Mouse (Mus musculus): ENCODE data around the gene Prdm1. TPM values are rescaled to one million over a fixed set of nuclear protein-coding genes. Genes with fewer than 3 reads are reported as not detected.

The Prdm1 gene
- polyA plus RNA-seq, 1 experiment from 2014 or later = 0.96 TPM

DNA sequence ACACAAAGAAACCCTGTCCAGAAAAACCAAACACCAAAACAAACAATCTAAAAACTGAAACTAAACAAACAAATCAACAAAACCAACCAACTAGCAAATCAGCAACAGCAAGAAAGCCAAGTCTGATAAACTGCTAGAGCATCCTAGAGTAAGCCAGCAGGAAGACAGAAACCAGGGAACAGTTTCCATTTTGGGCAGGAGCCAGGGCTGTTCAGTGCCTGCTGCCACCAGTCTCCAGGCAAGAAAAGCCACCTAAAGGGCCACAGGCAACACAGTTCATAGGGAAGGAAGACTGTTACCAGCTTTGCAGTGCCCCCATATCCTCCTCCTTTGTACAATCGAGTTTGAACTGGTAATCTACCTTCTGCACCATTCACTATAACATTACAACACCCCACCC lies 106.4 kb downstream of the Prdm1 start:
- H3K4me2 ChIP-seq (ENCODE audit: low read length) = no peak overlapping the region
- no peak overlapping the region for H3K9ac ChIP-seq (replicated peaks; ENCODE audit: low read depth, low read length)
- no peaks in the 10 kb centered on the region for H3K4me1 ChIP-seq (replicated peaks; ENCODE audit: control insufficient read depth, insufficient read depth, low read length)
- WGBS = 36% methylated on average over 1 of the region's 1 CpGs
- no peak overlapping the region for H3K27ac ChIP-seq (ENCODE audit: low read length)
- H3K9me3 ChIP-seq (ENCODE audit: control insufficient read depth, low read length) = no peaks in the 10 kb centered on the region
- no peak overlapping the region for H3K4me3 ChIP-seq (replicated peaks; ENCODE audit: low read length)
- H3K36me3 ChIP-seq (ENCODE audit: control insufficient read depth, insufficient read depth) = no peaks in the 10 kb centered on the region
- no peaks in the 10 kb centered on the region for H3K27me3 ChIP-seq (replicated peaks; ENCODE audit: control insufficient read depth, insufficient read depth, low read length)
- no peak; the same call in 1 of the 2 replicates for ATAC-seq

DNA sequence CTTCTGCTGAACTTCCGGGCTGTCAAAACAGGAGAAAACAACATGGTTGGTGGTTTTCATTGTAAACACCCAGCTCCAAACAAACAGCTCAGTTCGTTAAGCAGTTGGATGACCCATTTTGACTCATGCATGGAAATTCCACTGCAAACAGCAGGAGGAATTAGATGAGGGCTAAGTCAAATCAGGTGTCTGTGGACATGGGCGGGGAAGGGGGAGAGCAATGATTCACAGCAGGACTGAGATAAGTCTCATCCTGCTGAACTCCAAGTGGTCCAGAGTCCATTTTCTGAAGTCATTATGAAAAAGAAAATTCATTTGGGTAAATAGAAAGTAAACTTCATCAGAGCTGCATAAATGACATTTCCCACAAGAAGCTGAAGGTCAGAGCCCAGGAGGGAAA lies 108.1 kb downstream of the Prdm1 start:
- H3K4me1 ChIP-seq (replicated peaks; ENCODE audit: control insufficient read depth, insufficient read depth, low read length) = no peaks in the 10 kb centered on the region
- no peak overlapping the region for H3K4me3 ChIP-seq (replicated peaks; ENCODE audit: low read length)
- WGBS = 75% methylated on average over 3 of the region's 3 CpGs
- H3K9ac ChIP-seq (replicated peaks; ENCODE audit: low read depth, low read length) = no peak overlapping the region
- no peaks in the 10 kb centered on the region for H3K9me3 ChIP-seq (ENCODE audit: control insufficient read depth, low read length)
- H3K36me3 ChIP-seq (ENCODE audit: control insufficient read depth, insufficient read depth) = no peaks in the 10 kb centered on the region
- ATAC-seq = no peak
- H3K27me3 ChIP-seq (replicated peaks; ENCODE audit: control insufficient read depth, insufficient read depth, low read length) = no peaks in the 10 kb centered on the region
- H3K27ac ChIP-seq (ENCODE audit: low read length) = no peak overlapping the region
- no peak overlapping the region for H3K4me2 ChIP-seq (ENCODE audit: low read length)

DNA sequence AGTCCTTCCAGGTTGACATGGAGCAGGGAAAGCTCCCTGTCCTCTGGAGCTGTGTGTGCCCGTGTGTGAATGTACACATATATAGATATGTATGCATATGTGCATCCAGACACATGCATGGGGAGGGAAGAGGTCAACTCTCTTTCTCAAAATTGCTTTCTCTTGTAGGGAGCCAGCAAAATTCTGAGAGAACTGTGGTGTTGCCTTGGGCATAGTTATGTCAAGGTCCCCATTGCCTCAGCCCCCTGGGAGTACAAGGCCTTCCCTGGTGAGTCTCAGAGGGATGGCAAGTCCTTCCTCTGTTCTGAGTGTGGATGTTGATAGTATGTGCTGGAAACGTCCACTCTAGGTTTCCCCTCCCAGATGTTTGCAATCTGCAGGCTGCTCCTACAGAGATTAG lies 109.4 kb downstream of the Prdm1 start:
- 67% methylated on average over 2 of the region's 2 CpGs for WGBS
- no peak overlapping the region for H3K27ac ChIP-seq (ENCODE audit: low read length)
- H3K4me1 ChIP-seq (replicated peaks; ENCODE audit: control insufficient read depth, insufficient read depth, low read length) = no peaks in the 10 kb centered on the region
- H3K9me3 ChIP-seq (ENCODE audit: control insufficient read depth, low read length) = no peaks in the 10 kb centered on the region
- no peak overlapping the region for H3K4me2 ChIP-seq (ENCODE audit: low read length)
- ATAC-seq = no peak
- H3K4me3 ChIP-seq (replicated peaks; ENCODE audit: low read length) = no peak overlapping the region
- no peaks in the 10 kb centered on the region for H3K36me3 ChIP-seq (ENCODE audit: control insufficient read depth, insufficient read depth)
- H3K9ac ChIP-seq (replicated peaks; ENCODE audit: low read depth, low read length) = no peak overlapping the region
- no peaks in the 10 kb centered on the region for H3K27me3 ChIP-seq (replicated peaks; ENCODE audit: control insufficient read depth, insufficient read depth, low read length)

DNA sequence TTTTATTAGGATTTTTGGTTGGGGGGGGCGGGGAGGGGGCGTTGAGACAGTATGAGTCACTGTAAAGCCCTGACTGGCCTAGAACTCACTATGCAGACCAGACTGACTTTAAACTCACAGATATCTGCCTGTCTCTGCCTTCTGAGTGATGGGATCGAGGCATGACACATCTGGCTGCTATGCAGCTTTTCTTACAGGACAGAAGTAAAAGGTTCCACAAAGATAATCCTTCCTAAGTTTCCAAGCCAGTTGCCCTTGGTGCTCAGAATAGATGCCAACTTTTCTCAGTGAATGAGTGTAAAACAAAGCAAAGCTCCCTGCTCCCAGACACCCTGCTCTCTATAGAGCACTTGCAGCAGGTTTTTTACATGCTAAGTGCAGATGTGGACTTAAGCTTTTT lies 112.7 kb downstream of the Prdm1 start:
- Histone ChIP-seq H3K4me2 (ENCODE audit: low read length) (no peak overlapping the region), H3K27me3 (replicated peaks; ENCODE audit: control insufficient read depth, insufficient read depth, low read length) (no peaks in the 10 kb centered on the region), H3K4me1 (replicated peaks; ENCODE audit: control insufficient read depth, insufficient read depth, low read length) (no peaks in the 10 kb centered on the region), H3K9ac (replicated peaks; ENCODE audit: low read depth, low read length) (no peak overlapping the region), H3K9me3 (ENCODE audit: control insufficient read depth, low read length) (no peaks in the 10 kb centered on the region), H3K4me3 (replicated peaks; ENCODE audit: low read length) (no peak overlapping the region), H3K36me3 (ENCODE audit: control insufficient read depth, insufficient read depth) (no peaks in the 10 kb centered on the region), H3K27ac (ENCODE audit: low read length) (no peak overlapping the region)
- no peak for ATAC-seq
- WGBS = 83% methylated on average over 3 of the region's 3 CpGs

DNA sequence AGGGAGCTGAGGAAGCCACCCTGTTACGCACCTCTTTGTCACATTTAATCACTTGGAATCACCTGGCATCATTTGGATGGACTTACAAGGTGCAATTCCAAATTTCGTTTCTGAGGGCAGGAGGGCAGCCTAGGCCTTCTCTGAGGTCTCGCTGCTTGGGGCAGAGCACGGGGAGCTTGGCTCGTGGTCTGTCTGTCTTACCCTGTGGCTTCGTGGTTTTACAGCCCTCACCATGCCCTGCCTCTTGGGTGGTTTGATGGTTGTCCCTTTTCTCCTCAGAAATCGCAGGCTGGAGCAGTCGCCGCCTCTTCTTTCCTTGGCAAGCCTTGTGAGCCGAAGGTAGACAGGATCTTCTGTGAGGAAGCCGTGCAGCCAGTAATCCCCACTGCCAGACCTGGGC lies 118.3 kb downstream of the Prdm1 start:
- Histone ChIP-seq H3K4me1 (replicated peaks; ENCODE audit: control insufficient read depth, insufficient read depth, low read length) (no peaks in the 10 kb centered on the region), H3K9ac (replicated peaks; ENCODE audit: low read depth, low read length) (no peak overlapping the region), H3K4me2 (ENCODE audit: low read length) (no peak overlapping the region), H3K4me3 (replicated peaks; ENCODE audit: low read length) (no peak overlapping the region), H3K9me3 (ENCODE audit: control insufficient read depth, low read length) (peaks cover 3% of the 10 kb centered on the region; the same call in 1 of the 2 replicates), H3K36me3 (ENCODE audit: control insufficient read depth, insufficient read depth) (no peaks in the 10 kb centered on the region), H3K27me3 (replicated peaks; ENCODE audit: control insufficient read depth, insufficient read depth, low read length) (no peaks in the 10 kb centered on the region), H3K27ac (ENCODE audit: low read length) (no peak overlapping the region)
- 81% methylated on average over 11 of the region's 11 CpGs for WGBS
- ATAC-seq = no peak

DNA sequence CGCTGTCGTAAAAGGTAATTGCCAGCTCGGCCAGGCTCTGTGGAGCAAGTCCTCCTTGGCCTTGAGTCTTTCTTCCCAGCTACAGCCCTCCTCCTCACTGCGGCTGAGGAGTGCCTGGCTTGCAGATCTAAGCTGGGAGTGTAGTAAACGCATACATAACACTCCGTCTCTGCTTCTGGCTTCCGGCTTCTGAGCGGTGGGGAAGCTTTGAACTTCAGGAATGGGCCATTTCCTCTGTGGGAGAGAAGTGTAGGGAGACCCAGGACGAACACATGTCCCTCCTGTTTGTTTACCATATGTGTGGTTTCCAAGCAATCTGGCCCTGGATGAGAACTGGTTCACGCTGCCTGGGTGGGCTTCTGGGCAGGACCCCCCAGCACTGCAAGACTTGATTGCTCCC lies 119.2 kb downstream of the Prdm1 start:
- no peak for ATAC-seq
- H3K9me3 ChIP-seq (ENCODE audit: control insufficient read depth, low read length) = peaks cover 3% of the 10 kb centered on the region; the same call in 1 of the 2 replicates
- WGBS = 83% methylated on average over 10 of the region's 10 CpGs

DNA sequence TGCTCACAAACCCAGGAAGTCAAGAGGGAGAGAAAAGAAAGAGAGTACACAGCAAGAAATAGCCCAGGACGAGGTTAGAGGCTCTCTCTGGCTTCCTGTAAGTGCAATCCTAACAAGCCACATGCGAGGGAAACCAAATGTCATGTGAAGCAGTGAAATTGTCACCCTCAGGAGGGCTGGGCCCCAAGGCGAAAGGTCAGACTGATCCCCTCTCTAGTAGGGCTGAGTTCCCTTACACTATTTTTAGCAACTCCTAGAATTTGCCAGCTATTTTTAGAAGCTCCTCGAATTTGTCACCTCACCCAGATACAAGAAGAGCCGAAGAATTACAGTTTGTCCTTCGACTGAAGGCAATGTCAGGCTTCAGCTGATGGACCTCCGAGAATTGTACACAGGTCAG lies 124.9 kb downstream of the Prdm1 start:
- Histone ChIP-seq H3K9me3 (ENCODE audit: control insufficient read depth, low read length) (peaks cover 3% of the 10 kb centered on the region; the same call in 1 of the 2 replicates), H3K4me2 (ENCODE audit: low read length) (no peak overlapping the region), H3K9ac (replicated peaks; ENCODE audit: low read depth, low read length) (no peak overlapping the region), H3K4me1 (replicated peaks; ENCODE audit: control insufficient read depth, insufficient read depth, low read length) (peaks cover 4% of the 10 kb centered on the region; the same call in 1 of the 2 replicates), H3K27me3 (replicated peaks; ENCODE audit: control insufficient read depth, insufficient read depth, low read length) (no peaks in the 10 kb centered on the region), H3K27ac (ENCODE audit: low read length) (no peak overlapping the region), H3K4me3 (replicated peaks; ENCODE audit: low read length) (no peak overlapping the region), H3K36me3 (ENCODE audit: control insufficient read depth, insufficient read depth) (no peaks in the 10 kb centered on the region)
- no peak for ATAC-seq
- 85% methylated on average over 7 of the region's 7 CpGs for WGBS

More for the DNA sequence above, 119.2 kb downstream of the Prdm1 start:
- Histone ChIP-seq H3K27me3 (replicated peaks; ENCODE audit: control insufficient read depth, insufficient read depth, low read length) (no peaks in the 10 kb centered on the region), H3K27ac (ENCODE audit: low read length) (no peak overlapping the region), H3K9ac (replicated peaks; ENCODE audit: low read depth, low read length) (no peak overlapping the region), H3K4me1 (replicated peaks; ENCODE audit: control insufficient read depth, insufficient read depth, low read length) (no peaks in the 10 kb centered on the region), H3K4me3 (replicated peaks; ENCODE audit: low read length) (no peak overlapping the region), H3K36me3 (ENCODE audit: control insufficient read depth, insufficient read depth) (no peaks in the 10 kb centered on the region), H3K4me2 (ENCODE audit: low read length) (no peak overlapping the region)

DNA sequence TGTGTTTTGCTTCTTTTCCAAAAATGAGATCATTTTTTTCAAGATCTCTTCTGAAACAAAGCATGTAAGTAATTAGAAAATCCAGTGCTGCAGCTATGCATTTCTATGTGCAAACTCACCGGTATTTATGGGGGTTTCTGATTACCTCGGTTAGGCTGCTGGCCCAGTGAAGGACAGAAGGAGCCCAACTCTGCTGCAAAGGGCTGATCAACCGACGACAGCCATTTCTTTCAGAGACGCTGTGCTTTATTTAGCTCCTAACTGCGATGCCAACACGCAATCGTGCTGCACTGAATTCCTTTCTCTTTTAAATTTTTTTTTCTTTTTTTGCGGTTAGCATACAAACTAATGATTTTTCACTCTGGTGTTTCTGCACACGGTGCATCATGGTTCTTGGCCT lies 126.7 kb downstream of the Prdm1 start:
- WGBS = 45% methylated on average over 10 of the region's 10 CpGs
- H3K36me3 ChIP-seq (ENCODE audit: control insufficient read depth, insufficient read depth) = no peaks in the 10 kb centered on the region
- H3K9me3 ChIP-seq (ENCODE audit: control insufficient read depth, low read length) = no peaks in the 10 kb centered on the region

DNA sequence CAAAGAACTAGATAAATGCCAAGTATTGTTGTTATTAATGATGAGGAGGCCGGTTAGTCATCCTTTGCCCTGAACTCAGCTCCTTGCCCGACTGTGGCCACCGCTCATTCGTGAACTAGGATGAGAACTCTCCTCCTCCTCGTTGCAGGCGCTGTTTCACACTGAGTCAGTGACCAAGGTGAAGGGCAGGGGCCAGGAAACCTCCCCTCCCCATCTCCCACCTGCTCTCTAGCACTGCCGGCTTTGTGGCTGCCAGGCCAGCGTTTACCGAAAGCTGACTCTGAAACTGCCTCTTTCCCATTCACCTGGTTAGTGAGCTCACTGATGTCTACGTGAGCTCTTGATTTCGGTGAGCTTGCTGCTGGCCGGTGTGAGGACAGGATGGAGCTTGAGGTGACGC lies 127.7 kb downstream of the Prdm1 start:
- Histone ChIP-seq H3K27me3 (replicated peaks; ENCODE audit: control insufficient read depth, insufficient read depth, low read length) (no peaks in the 10 kb centered on the region), H3K4me1 (replicated peaks; ENCODE audit: control insufficient read depth, insufficient read depth, low read length) (peaks cover 4% of the 10 kb centered on the region; the same call in 1 of the 2 replicates), H3K4me2 (ENCODE audit: low read length) (no peak overlapping the region), H3K4me3 (replicated peaks; ENCODE audit: low read length) (no peak overlapping the region), H3K9ac (replicated peaks; ENCODE audit: low read depth, low read length) (no peak overlapping the region), H3K9me3 (ENCODE audit: control insufficient read depth, low read length) (no peaks in the 10 kb centered on the region), H3K36me3 (ENCODE audit: control insufficient read depth, insufficient read depth) (no peaks in the 10 kb centered on the region), H3K27ac (ENCODE audit: low read length) (no peak overlapping the region)
- ATAC-seq = no peak
- WGBS = 54% methylated on average over 13 of the region's 13 CpGs

More for the DNA sequence above, 126.7 kb downstream of the Prdm1 start:
- peaks cover 4% of the 10 kb centered on the region; the same call in 1 of the 2 replicates for H3K4me1 ChIP-seq (replicated peaks; ENCODE audit: control insufficient read depth, insufficient read depth, low read length)
- no peak overlapping the region for H3K27ac ChIP-seq (ENCODE audit: low read length)
- no peak overlapping the region for H3K4me2 ChIP-seq (ENCODE audit: low read length)
- H3K9ac ChIP-seq (replicated peaks; ENCODE audit: low read depth, low read length) = no peak overlapping the region
- no peak overlapping the region for H3K4me3 ChIP-seq (replicated peaks; ENCODE audit: low read length)
- no peak for ATAC-seq
- H3K27me3 ChIP-seq (replicated peaks; ENCODE audit: control insufficient read depth, insufficient read depth, low read length) = no peaks in the 10 kb centered on the region

DNA sequence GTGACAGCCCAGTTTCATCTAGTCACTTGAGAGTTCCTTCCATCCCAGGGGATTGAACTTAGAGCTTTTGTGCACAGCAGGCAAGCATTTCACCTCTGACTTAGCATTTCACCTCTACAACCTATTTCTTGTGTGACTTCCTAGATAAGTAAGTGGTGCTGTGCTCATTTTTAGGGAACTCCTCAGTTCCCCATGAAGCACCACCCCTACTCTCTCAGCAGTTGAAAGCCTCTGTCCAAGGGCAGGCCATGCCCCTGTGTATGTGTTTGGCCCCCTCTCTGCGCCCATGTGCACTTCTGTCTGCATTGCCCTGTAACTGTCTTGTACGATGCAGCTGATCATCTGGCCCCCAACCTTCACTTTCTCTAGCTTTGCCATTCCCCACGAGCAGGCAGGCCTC lies 128.2 kb downstream of the Prdm1 start:
- no peak for ATAC-seq
- Histone ChIP-seq H3K27ac (ENCODE audit: low read length) (no peak overlapping the region), H3K9ac (replicated peaks; ENCODE audit: low read depth, low read length) (no peak overlapping the region), H3K36me3 (ENCODE audit: control insufficient read depth, insufficient read depth) (no peaks in the 10 kb centered on the region), H3K4me1 (replicated peaks; ENCODE audit: control insufficient read depth, insufficient read depth, low read length) (peaks cover 4% of the 10 kb centered on the region; the same call in 1 of the 2 replicates), H3K27me3 (replicated peaks; ENCODE audit: control insufficient read depth, insufficient read depth, low read length) (no peaks in the 10 kb centered on the region), H3K4me3 (replicated peaks; ENCODE audit: low read length) (no peak overlapping the region), H3K9me3 (ENCODE audit: control insufficient read depth, low read length) (no peaks in the 10 kb centered on the region), H3K4me2 (ENCODE audit: low read length) (no peak overlapping the region)
- WGBS = 52% methylated on average over 3 of the region's 3 CpGs

Data from forebrain, embryonic 16.5 days (tissue).